Mouse (Mus musculus): ENCODE results near the gene Usp7.

Gene Usp7

DNA sequence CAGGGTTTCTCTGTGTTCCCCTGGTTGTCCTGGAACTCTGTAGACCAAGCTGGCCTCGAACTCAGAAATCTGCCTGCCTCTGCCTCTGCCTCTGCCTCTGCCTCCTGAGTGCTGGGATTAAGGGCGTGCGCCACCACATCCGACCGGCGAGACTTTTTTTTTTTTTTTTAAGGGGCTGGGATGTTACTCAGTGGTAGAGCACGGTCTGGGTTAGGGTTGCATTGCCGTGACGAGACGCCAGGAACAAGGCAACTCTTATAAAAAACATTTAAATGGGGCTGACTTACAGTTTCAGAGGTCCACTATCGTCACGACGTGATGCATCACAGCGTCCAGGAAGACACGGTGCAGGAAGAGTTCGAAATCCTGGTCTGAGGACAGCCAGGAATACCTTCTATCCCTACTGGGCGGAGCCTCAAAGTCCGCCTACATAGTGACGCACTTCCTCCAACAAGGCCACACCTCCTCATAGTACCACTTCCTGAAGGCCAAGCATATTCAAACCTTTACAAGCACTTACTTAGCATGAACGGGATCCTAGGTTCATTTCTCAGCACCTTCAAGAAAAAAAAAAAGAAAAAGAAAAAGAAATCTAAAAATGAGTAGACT, at the start of gene Usp7:
Gene Usp7 (minus strand): TSS at position 360 of the 609 bp plus-strand sequence.
- ATAC-seq (ENCODE audit: insufficient number of reproducible peaks, low FRiP score, low TSS enrichment), result no peak

DNA sequence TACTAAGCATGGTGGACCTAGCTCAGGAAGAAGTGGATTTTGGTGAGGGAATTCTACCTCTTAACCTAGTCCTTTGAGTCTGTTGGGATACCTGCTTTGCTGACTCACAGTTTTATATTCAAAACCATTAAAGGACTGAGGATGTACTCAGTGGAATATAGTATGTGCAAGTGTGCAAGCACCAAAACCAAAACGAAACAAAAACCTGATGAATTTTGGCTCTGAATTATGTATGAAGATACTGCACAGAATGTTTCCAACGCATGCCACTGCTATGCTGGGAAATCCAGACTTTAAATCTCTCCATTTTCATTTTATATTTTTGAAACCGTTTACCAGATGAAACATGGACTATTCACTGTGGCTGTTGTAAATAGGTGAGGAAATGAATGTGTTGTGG, 48.4 kb upstream of the Usp7 start:
- no peak for ATAC-seq (ENCODE audit: insufficient number of reproducible peaks, low FRiP score, low TSS enrichment)

DNA sequence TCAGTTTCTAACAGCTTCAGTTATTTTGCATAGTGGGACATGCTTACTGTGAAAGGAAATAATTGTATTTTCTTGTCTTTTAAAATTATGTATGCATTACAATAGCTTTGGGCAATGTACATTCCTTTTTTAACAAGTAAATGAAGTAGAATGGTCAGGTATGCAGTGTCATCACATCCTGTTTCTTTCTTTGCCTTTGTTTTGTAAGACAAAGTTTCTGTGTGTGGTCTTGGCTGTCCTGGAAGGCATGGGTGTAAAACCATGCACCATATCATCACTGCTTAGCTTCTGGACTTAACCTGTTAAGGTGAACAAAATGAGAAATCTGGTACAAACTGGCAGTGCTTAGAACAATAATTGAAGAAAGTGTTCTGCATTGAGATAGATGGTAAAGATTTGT, 46.8 kb upstream of the Usp7 start:
- ATAC-seq (ENCODE audit: insufficient number of reproducible peaks, low FRiP score, low TSS enrichment), result no peak

DNA sequence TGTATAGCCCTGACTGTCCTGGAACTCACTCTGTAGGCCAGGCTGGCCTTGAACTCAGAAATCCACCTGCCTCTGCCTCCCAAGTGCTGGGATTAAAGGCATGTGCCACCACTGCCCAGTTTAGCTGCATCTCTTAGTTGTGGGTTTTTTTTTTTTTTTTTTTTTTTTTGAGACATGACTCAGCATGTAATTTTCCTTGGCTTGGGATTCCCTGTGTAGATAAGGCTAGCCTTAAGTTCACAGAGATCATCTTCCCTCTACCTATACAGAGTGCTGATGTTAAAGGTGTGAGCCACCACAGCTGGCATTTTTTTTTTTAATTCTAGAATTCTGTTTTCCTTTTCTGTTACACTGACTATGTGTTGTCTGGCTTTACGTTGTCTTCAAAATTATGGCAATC, 45.5 kb upstream of the Usp7 start:
- ATAC-seq (ENCODE audit: insufficient number of reproducible peaks, low FRiP score, low TSS enrichment), result no peak

DNA sequence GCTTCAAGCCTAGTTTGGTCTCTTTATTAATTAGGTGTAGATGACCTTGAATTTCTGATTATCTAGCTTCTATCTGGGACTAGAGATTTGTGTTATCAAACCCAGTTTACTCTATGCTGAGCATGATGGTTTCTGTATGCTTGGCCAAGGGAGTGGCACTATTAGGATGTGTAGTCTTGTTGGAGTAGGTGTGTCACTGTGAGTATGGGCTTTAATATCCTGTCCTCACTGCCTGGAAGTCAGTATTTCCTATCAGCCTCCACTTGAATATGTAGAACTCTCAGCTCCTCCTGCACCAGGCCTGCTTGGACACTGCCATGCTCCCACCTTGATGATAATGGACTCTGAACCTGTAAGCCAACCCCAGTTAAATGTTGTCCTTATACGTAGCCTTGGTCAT, 44.8 kb upstream of the Usp7 start:
- ATAC-seq (ENCODE audit: insufficient number of reproducible peaks, low FRiP score, low TSS enrichment), result no peak

DNA sequence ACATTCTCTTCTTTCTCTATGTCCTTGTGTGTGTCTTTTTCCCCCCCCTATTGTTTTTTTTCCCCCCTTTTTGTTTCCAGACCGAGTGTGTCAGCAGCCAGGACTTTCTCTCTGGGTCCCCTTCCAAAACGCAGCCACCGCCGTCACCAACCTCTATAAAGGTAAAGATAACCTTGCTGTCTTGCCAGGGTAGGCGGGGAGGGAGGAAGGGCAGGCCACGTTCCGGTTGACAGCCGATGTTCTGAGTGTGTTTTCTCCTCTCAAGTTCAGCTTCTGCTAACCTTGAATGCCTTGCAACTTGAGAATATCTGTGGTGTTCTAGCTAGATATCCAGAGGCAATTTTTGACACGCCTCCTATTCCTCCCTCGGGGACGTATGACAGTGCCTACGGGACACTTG, 39.1 kb upstream of the Usp7 start:
- ATAC-seq (ENCODE audit: insufficient number of reproducible peaks, low FRiP score, low TSS enrichment), result no peak

DNA sequence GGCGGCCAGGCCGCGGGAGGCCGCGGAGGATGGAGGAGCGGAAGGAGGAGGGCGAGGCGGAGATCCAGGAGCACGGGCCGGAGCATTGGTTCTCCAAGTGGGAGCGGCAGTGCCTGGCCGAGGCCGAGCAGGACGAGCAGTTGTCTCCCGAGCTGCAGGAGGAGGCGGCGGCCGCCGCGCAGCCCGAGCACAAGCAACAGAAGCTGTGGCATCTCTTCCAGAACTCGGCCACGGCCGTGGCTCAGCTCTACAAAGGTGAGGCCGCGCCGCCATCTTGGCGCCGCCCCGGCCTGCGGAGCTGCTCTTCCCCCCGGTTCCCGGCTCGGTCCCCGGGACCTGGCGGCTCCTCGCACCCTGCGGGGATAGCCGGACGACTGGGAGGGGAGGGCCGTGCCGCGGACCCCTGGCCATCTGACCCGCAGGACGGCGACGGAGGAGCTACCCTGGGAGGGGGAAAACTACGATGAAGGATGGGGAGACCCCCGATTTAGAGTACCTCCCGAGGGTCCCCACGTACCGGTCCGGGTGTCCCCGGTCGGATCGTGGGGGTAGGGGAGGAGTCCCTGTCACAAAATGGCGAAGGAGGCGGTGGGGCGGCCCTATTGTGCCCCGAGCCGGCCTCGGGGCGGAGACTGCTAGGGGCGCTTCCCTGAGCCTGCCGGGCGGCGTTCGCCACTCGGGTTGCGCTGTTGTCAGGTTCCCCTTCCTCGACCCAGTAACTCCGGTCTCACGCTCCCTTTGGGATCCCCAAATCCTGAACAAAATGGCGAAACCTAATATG, 38.5 kb upstream of the Usp7 start:
- ATAC-seq (ENCODE audit: insufficient number of reproducible peaks, low FRiP score, low TSS enrichment), result 0 out of 2 replicates have a peak, but pooled peaks have one; percentile 7

DNA sequence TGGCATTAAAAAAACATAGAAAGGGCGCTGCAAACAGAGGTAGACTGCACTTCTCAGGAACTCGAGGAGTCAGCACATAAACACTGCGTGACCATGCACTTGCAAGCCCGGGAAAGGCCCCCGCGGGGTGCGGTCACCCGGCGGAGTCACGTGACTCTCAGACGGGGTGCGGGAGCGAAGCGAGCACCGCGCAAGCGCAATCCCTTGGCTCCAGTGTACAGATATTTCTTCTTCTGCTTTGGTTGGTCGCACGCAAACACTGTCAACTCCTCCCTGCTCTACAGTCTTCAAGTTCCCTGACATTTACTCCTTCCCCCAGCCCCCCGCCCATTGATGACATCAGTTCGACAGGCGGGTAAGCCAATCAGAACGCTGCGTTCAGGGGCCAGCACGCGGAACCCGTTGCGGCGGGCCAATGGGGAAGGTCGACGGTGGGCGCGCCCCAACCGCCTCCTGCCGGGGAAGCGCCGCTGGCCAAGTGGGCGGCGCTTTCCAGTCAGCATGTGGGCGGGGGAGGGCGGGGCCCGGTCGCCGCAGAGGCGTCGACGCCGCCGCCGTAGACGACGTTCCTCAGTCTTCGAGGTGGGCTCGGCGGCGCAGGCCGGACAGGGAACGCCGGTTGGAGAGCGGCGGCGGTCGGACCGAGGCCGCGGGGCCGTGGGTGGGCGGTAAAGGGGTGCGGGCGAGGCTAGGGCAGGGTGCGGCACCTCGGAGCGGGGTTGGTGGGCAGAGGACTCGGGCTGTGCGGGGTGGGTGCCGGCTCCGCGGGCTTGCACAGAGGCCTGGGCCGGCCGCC, 37.7 kb upstream of the Usp7 start, which contains the start of gene 1810013L24Rik:
Gene 1810013L24Rik (plus strand): TSS at position 537 of the 796 bp plus-strand sequence.
- ATAC-seq (ENCODE audit: insufficient number of reproducible peaks, low FRiP score, low TSS enrichment), result peak; percentile 93

DNA sequence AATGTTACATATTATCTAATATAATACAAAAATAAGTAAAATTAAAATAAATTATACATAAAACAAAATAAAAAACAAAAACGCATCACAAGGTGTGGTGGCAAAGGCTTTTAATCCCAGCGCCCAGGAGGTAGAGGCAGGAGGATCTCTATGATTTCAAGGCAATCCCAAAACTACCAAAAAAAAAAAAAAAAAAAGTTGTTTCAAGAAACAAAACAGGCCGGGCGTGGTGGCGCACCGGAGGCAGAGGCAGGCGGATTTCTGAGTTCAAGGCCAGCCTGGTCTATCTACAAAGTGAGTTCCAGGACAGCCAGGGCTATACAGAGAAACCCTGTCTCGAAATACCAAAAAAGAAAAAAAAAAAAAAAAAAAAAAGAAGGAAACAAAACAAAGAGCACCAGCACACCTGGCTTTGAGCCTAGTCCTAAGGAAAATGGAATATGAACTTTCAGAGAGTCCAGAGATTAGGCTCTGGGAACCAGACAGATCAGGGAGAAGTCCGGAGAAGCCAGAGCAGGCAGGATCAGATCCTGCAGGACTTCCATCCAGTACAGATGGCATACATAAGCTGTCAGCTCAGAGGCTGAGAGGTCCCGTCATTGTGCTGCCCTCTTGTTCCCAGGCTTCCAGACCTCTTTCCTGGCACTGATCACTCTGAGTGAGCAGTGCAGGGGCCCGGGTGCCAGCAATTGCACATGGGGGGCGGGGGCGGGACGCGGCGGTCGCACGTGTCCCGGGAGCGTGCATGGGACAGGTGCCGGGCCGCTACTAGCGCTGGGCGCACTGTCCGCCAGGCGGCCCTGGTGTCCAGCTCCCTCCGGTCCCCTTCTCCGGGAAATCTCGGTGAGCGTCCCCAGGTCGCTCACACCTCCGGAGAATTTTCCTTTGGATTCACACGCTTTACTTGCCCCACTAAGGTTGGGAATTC, 36.8 kb upstream of the Usp7 start:
- peak; percentile 67 for ATAC-seq (ENCODE audit: insufficient number of reproducible peaks, low FRiP score, low TSS enrichment)

DNA sequence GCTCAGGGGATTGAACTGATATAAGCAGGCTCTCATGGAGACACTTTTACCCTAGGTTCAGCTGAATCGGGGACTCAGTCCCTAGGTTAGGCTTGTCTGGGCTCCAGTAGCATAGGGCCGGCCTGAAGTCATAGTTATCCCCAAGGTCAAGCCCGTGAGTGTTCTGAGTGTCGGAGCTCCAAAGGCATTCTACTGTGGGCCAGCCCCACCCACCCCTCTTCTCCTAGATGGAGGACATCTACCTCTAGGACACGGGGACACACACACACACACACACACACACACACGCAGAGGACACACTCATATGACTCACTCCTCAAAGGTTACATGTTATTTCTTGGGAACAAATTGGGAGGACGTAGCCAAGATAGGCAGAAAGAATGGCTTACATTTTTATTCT, 35.3 kb upstream of the Usp7 start:
- ATAC-seq (ENCODE audit: insufficient number of reproducible peaks, low FRiP score, low TSS enrichment), result no peak

DNA sequence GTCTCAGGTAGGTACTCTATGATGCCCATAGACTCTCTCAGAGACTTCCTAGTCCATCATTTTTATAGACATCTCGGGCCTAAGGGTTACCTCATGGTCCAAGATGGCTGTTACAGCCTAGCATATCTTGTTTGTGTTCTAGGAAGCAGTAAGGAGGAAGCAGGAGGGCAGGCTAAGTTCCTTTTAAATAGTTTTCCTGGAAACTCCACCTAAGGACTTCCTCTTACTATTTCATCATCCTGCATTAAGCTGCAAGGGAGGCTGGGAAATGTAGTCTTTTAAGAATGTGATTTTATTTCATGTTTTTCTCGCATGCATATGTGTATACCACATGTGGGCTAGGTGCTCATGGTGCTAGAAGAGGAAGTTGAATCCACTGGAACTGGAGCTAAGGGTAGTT, 31.6 kb upstream of the Usp7 start:
- ATAC-seq (ENCODE audit: insufficient number of reproducible peaks, low FRiP score, low TSS enrichment), result no peak

DNA sequence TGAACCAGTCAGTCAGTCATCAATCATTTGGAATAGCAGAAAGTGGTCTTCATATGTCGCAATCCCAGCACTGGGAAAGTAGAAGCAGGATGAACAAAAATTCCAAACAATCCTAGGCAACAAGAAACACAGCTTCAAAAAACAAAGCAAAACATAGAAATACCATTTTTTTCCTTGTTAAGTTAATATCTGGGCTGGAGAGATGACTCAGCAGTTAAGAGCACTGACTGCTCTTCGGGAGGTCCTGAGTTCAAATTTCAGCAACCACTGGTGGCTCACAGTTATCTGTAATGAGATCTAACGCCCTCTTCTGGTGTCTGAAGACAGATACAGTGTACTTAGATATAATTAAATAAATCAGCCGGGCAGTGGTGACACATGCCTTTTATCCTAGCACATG, 30.5 kb upstream of the Usp7 start:
- ATAC-seq (ENCODE audit: insufficient number of reproducible peaks, low FRiP score, low TSS enrichment), result no peak

DNA sequence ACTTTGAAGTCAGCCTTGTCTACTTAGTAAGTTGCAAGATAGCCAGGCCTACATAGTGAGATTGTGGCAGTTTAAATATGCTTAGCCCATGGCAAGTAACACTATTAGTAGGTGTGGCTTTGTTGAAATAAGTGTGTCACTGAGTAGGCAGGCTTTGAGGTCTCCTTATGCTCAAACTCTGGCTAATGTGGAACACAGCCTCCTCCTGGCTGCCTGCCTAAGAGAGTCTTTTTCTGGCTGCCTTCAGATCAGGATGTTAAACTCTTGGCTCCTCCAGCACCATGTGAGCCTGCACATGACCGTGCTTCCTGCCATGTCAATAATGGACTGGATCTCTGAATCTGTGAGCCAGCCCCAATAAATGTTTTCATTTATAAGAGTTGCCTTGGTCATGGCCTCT, 29.3 kb upstream of the Usp7 start:
- no peak for ATAC-seq (ENCODE audit: insufficient number of reproducible peaks, low FRiP score, low TSS enrichment)

DNA sequence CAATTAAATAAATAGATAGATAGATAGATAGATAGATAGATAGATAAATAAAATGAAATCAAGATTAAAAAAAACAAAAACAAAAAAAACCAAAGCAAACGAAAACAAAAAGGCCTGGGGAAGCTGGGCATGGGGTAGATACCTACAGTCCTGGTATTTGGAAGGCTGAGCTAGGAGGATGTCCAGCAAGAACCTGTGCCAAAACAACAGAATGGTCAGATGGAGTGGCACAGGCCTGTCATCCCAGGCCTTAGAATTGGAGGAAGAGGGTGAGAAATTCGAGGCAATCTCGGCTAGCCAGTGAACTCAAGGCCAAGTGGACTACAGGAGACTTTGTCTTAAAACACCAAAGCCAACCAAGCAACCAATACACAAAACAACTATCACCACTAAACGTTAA, 25.8 kb upstream of the Usp7 start:
- no peak; the same call in 1 of the 2 replicates for ATAC-seq (ENCODE audit: insufficient number of reproducible peaks, low FRiP score, low TSS enrichment)

DNA sequence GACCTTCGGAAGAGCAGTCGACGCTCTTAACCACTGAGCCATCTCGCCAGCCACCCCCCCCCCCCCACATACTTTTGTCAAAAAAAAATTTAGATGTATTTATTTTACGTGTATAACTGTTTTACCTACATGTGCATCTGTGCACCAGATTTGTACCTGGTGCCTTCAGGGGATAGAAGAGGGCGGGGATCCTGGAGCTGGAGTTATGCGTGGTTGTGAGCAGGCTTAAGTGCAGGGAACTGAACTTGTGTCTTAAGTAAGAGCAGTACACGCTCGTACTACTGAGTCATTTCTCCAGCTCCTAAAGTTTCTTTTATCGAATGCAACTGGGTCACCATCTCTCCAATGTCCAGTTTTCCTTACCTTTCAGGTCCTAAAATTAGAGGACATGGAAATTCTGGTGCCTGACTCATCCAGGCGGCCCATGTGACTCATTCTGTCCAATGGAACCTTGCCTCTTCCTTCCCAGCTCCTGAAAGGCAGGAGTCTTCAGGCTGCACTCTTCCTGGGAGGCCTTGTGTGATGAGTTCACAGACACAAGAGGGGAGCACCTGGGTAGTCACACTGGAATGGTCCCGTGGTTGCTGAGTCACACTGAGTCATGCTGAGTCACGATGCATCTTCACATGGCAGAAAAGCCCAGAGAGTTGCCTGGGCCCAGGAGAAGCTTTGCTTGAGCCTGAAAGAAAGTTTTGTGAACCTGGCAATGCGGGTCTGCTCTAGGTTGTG, 18.5 kb upstream of the Usp7 start:
- ATAC-seq (ENCODE audit: insufficient number of reproducible peaks, low FRiP score, low TSS enrichment), result no peak

DNA sequence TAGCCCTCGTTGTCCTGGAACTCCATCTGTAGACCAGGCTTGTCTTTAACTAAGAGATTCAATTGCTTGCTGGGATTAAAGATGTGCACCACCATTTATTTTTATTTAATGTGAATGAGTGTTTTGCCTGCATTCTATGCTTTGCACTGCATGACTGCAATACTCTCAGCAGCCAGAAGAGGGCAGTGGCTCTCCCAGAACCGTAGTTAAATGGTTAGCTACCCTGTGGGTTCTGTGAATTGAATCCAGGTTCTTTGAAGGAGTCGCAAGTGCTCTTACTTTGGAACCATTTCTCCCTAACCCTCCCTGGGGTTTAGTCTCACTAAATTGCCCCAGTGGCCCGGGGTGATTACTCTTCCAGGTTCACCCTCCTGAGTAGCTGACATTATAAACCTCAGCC, 14.6 kb upstream of the Usp7 start:
- ATAC-seq (ENCODE audit: insufficient number of reproducible peaks, low FRiP score, low TSS enrichment), result no peak

DNA sequence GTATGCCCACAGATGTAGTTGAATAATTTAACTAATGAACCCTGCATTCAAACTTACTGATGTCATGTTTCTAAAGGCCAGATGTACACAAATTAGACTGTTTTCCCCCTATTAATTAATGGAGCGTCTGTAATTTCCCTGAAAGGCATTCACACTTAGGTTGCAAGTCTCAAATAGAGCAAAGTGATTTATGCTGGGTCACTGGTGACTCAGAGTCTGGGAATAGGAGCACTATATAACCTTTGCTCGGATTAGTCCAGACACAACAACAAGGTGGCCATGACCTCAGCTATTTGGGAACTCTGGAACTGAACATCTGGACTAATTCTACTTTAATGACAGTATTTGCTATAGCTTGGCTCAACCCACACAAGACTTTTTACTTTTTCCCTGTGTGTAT, 3.8 kb upstream of the Usp7 start:
- no peak for ATAC-seq (ENCODE audit: insufficient number of reproducible peaks, low FRiP score, low TSS enrichment)

DNA sequence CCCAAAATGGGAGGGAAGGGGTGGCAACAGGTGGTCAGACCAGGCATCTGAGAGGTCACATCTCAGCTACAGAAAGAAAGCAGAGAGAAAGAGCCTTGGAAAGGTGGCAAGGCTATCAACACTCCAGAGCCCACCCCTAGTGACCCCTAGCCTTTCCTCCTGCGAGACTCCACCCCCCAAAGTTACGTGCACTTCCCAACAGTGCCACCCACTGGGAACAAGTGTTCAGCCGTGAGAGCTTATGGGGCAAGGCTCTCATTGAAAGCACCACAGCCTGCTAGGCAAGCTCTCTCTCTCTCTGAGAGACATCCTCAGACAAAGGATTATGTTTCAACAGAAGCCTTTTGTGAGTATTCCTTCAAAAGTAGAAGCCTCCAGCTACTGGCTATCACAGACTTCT, 2.8 kb upstream of the Usp7 start:
- no peak for ATAC-seq (ENCODE audit: insufficient number of reproducible peaks, low FRiP score, low TSS enrichment)

DNA sequence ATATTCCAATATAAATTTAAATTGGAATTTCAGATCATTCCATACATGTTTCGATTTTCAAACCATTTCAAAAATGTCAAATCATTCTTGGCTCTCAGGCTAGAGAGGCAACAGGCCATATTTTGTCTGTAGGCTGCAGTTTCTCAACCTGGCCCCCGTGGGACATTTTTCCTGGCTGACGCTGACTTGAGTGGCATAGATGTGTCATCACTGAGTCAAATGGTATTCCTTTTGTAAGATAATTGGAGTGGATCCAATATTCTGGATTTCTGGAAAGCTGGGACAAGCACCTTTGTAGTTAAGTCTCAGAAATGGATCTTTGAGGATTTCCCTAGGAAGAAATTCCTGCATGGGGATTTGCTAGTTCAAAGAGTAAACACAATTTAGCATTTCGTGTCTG, 1.2 kb downstream of the Usp7 start:
- no peak for ATAC-seq (ENCODE audit: insufficient number of reproducible peaks, low FRiP score, low TSS enrichment)

DNA sequence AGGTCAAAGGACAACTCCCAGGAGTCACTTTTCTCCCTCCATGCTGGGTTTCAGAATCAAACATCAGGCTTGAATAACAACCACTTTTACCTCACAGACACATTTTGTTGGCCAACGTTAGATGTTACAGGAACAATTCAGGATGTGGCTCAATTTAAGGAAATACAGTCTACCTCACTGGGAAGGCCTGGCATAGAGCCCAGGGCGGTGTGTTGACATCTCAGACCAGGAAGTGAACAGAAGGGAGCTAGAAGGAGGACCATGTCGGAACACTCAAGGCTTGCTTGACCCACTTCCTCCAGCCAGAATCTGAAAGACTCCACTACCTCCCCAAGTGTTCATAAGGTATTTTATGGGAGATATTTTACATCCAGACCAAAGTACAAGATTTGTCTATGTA, 7.4 kb downstream of the Usp7 start:
- ATAC-seq (ENCODE audit: insufficient number of reproducible peaks, low FRiP score, low TSS enrichment), result no peak

Measured in cerebellum, adult (tissue).